Mouse (Mus musculus): ENCODE measurements around the gene Eps8l3. TPM values are rescaled to one million over a fixed set of nuclear protein-coding genes. Genes with fewer than 3 reads are reported as not detected.

Eps8l3 gene
- total RNA-seq (2023): not detected

GRCm38 (mm10) chr3:107877005-107877404 lies at the start of gene Eps8l3:
Gene Eps8l3, plus strand, starts transcription at chr3:107877229.

GRCm38 (mm10) chr3:107895720-107896569 lies 18.9 kb downstream of the Eps8l3 start, which contains the start of gene Gstm5:
Gene Gstm5, plus strand, starts transcription at chr3:107895821.

DNA sequence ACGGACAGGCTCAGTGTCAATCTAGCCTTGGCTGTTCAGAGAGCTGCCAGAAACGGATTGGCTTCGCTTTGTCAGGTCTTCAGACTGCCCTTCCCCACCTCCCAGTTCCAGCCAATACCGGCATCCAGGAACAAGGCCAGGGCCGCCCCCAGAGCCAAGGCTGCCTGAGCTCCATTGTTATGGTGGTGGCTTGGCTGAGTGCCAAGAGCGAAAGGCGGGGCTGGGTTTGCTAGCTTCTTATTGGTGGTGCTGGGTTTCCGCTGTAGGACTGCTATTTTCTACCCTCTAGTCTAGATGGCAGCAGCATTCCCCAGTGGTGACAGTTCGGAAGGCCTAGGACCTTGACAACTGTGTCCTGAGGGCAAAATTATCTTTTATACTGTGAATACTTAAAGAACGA lies 54.6 kb downstream of the Eps8l3 start, which contains the start of gene Gstm7:
Gene Gstm7, minus strand, starts transcription at position 148 of the 400 bp plus-strand sequence.

Other genes starting within 250 kb of the Eps8l3 start
- not detected for gene Gm10961, start 245.9 kb upstream of the Eps8l3 start, total RNA-seq (2023)
- 53.1 TPM for gene Strip1, start 245.5 kb upstream of the Eps8l3 start, total RNA-seq (2023)
- gene Ahcyl1, start 180.7 kb upstream of the Eps8l3 start, total RNA-seq (2023): 71.0 TPM
- 5.2 TPM for gene Csf1, start 116.8 kb upstream of the Eps8l3 start, total RNA-seq (2023)
- not detected for gene Gstm5, start 18.6 kb downstream of the Eps8l3 start, total RNA-seq (2023)
- 2.7 TPM for gene Gstm7, start 54.6 kb downstream of the Eps8l3 start, total RNA-seq (2023)
- gene Gstm6, start 66.5 kb downstream of the Eps8l3 start, total RNA-seq (2023): not detected
- gene Gstm3, start 92.1 kb downstream of the Eps8l3 start, total RNA-seq (2023): not detected
- 1.3 TPM for gene Gstm2, start 109.2 kb downstream of the Eps8l3 start, total RNA-seq (2023)
- gene Gstm1, start 140.7 kb downstream of the Eps8l3 start, total RNA-seq (2023): 9.4 TPM
- gene Gstm4, start 167.7 kb downstream of the Eps8l3 start, total RNA-seq (2023): 3.9 TPM
- gene Ampd2, start 209.4 kb downstream of the Eps8l3 start, total RNA-seq (2023): 33.1 TPM
- not detected for gene Gnat2, start 215.6 kb downstream of the Eps8l3 start, total RNA-seq (2023)

All from CD4-positive naive resting alpha-beta T cell, adult 57 days (primary cell).